Mouse (Mus musculus) forebrain, embryonic 14.5 days (tissue): ENCODE measurements around the gene Hoxd13. TPM values are rescaled to one million over a fixed set of nuclear protein-coding genes. Genes with fewer than 3 reads are reported as not detected.
A peak's percentile ranks its signal among the peaks of the same experiment; 100 is the strongest.

Source experiments
- ATAC-seq: fragments of 200-750 bp; cut with Nextera tagmentation; 2 replicates; pipeline ENCODE4 v1.8.0; 2017; ENCODE audit warnings: mild to moderate bottlenecking, moderate library complexity
- DNase-seq: peaks from one replicate; pipeline ENCODE4 v3.0.0-alpha.2; 2015; ENCODE audit warnings: low spot score
- H3K27ac ChIP-seq: fragments of 300-500 bp; sonication (generic); 2 replicates; pipeline ENCODE4 v1.5.1; 2014; ENCODE audit warnings: low read depth, mild to moderate bottlenecking, control low read depth, low read length, moderate library complexity
- H3K27me3 ChIP-seq: fragments of 300-500 bp; sonication (generic); replicated peaks from 2 replicates; pipeline ENCODE4 v1.6.1; 2014; ENCODE audit warnings: low read length, control low read depth, mixed read lengths; ENCODE audit not compliant: control insufficient read depth, insufficient read depth
- H3K36me3 ChIP-seq: fragments of 300-500 bp; sonication (generic); 2 replicates; pipeline ENCODE4 v1.6.1; 2014; ENCODE audit warnings: low read length, control low read depth; ENCODE audit not compliant: control insufficient read depth, insufficient read depth
- H3K4me1 ChIP-seq: fragments of 300-500 bp; sonication (generic); 2 replicates; pipeline ENCODE4 v1.6.1; 2014; ENCODE audit warnings: antibody characterized with exemption, low read length, control low read depth; ENCODE audit not compliant: control insufficient read depth, insufficient read depth
- H3K4me2 ChIP-seq: fragments of 300-500 bp; sonication (generic); 2 replicates; pipeline ENCODE4 v1.6.1; 2014; ENCODE audit warnings: mild to moderate bottlenecking, control low read depth, low read length
- H3K4me3 ChIP-seq: fragments of 300-500 bp; sonication (generic); 2 replicates; pipeline ENCODE4 v1.5.1; 2014; ENCODE audit warnings: low read depth, low read length, control low read depth
- H3K9ac ChIP-seq: fragments of 300-500 bp; sonication (generic); 2 replicates; pipeline ENCODE4 v1.6.1; 2014; ENCODE audit warnings: mild to moderate bottlenecking, low read length, control low read depth, moderate library complexity
- H3K9me3 ChIP-seq: fragments of 300-500 bp; sonication (generic); replicated peaks from 2 replicates; pipeline ENCODE4 v1.6.1; 2016; ENCODE audit warnings: low read length, control low read depth, mixed read lengths; ENCODE audit not compliant: control insufficient read depth
- WGBS: fragments of 180-500 bp; shearing (Covaris S2); extraction: QIAGEN DNeasy Blood & Tissue Kit; methylation state at CpG from one replicate; pipeline ENCODE4 v1.1.7; 2014; 5-methylcytosine and 5-hydroxymethylcytosine counted together
- polyA plus RNA-seq: library from polyadenylated mRNA; unstranded; fragments of >200 nt; fragmentation: Nextera tagmentation; extraction: Ambion mirVana; gene quantifications from 2 replicates; pipeline ENCODE4 v1.2.1, GENCODE M21; 2014

The Hoxd13 gene
- polyA plus RNA-seq, 1 experiment from 2014 or later, result not detected

DNA sequence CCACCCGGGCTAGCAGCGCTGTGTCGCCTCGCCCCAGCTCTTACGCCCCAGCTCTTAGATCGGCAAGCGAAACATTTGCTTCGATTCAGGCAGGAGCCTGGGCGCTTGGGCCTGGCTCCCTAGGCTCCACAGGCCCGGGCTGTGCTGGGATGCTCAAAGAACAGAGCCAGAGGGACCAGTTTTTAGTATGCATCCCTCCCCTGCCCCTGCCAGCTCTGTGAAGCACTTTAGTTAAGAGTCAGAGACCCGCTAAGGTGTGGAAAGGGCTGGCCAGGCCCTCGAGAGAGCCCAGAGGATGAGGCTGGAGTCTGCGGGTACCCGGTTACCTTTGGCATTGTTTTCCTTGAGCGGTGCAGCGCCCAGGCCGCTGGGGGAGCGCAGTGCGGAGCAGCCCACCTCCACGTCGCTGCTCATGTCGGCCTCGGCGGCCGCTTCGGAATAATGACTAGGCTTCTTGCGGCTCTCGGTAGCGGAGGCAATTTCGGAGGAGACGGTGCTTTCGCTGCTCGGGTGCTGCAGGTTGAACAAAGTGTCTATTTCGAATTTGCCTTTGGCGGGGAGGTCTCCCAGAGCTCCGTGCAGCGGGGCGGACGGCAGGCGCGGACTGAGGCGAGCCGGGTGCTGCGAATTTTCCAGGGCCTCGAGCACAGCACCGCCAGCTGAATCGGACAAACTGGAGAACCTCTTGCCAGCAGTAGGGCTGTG, 9.3 kb upstream of the Hoxd13 start:
- Histone ChIP-seq H3K4me1 (no peaks in the 10 kb centered on the region; the same call in 1 of the 2 replicates), H3K36me3 (no peaks in the 10 kb centered on the region), H3K9ac (no peak overlapping the region), H3K4me2 (no peak overlapping the region), H3K27me3 (peaks cover 71% of the 10 kb centered on the region), H3K4me3 (no peak overlapping the region), H3K27ac (no peak overlapping the region), H3K9me3 (no peaks in the 10 kb centered on the region)
- WGBS, result under 1% methylated on average over 47 of the region's 47 CpGs
- no peak for DNase-seq
- ATAC-seq, result no peak

DNA sequence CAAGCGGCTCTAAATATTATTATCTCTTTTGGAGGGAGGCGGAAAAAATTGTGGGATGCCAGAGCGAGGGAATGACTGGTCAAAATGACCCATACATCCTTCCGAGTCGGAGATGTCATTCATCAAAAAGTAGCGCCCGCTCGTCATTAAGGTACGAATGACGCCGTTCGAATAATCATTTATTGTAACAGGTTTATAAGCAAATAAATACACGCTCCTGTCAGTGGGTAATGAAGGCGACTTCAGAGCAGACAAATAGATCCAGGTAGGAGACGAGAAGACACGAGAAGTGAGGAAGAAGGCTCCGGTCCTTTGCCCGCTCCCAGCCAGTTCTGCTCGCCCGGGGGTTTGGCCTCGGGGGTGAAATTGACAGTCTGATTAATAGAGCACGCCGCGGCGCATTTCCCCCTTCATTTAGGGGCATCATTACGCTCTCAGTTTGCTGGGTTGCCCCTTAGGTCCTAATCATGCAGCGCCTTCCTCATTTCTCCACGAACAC, 8.6 kb upstream of the Hoxd13 start, which contains the start of gene Evx2:
TSS of gene Evx2 (minus strand) at position 51 of the 499 bp plus-strand sequence.
- no peaks in the 10 kb centered on the region for H3K9me3 ChIP-seq
- H3K9ac ChIP-seq, result no peak within 1 kb of the TSS
- H3K4me1 ChIP-seq, result no peaks in the 10 kb centered on the region; the same call in 1 of the 2 replicates
- H3K27me3 ChIP-seq, result peaks cover 71% of the 10 kb centered on the region
- no peak within 1 kb of the TSS for H3K4me2 ChIP-seq
- WGBS, result 1% methylated on average over 28 of the region's 28 CpGs
- H3K27ac ChIP-seq, result no peak within 1 kb of the TSS
- H3K4me3 ChIP-seq, result no peak within 1 kb of the TSS
- H3K36me3 ChIP-seq, result no peaks in the 10 kb centered on the region
- no peak for ATAC-seq
- DNase-seq, result no peak

DNA sequence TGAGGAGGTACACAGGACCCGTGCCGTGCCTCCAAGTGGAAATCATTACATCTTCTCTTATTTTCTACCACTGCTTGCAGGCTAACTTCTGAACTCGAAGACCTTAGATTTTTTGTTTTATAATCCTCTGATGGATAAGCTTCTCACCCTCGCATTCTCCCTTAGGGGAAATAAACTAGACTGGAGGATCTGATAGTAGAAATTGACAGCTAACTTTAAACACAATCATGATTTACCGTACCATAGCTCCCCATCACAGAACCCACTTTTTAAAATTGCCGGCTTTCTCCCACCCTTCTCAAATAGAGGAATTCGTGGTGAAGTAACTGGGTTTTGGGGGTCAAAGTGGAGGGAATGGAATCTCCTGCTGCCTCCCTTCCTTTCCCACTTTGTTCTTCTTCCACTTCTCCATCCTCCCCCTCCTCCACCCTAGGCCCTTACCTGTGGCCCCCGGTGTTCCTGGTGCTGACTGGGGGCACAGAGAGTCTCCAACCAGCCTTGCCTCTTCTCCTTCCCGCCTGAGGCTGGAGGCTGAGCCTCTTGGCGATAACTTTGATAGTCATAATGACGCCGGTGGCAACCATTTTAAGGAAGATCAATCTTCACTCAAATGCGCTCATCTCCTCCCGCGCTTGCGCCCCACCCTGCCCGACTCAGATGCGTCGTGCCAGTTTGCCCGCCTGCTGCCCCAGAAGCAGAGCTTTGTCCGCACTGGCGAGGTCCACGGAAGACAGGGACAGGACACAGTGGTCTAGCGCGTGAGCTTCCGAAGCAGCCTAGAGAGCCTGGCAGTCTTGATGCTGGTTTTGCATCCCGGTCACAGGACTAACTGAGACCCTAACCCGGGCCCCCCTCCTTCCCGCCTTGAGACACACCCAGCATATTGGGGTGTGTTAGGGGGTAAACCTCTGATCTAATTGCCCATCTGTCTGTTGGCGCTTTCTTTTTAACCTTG, 7.4 kb upstream of the Hoxd13 start:
- H3K27ac ChIP-seq, result no peak overlapping the region
- H3K9me3 ChIP-seq, result no peaks in the 10 kb centered on the region
- no peak overlapping the region for H3K9ac ChIP-seq
- no peak overlapping the region for H3K4me3 ChIP-seq
- DNase-seq (no peak), ATAC-seq (no peak)
- H3K4me2 ChIP-seq, result no peak overlapping the region
- no peaks in the 10 kb centered on the region; the same call in 1 of the 2 replicates for H3K4me1 ChIP-seq
- WGBS, result 2% methylated on average over 30 of the region's 30 CpGs
- H3K36me3 ChIP-seq, result no peaks in the 10 kb centered on the region
- peaks cover 70% of the 10 kb centered on the region for H3K27me3 ChIP-seq

DNA sequence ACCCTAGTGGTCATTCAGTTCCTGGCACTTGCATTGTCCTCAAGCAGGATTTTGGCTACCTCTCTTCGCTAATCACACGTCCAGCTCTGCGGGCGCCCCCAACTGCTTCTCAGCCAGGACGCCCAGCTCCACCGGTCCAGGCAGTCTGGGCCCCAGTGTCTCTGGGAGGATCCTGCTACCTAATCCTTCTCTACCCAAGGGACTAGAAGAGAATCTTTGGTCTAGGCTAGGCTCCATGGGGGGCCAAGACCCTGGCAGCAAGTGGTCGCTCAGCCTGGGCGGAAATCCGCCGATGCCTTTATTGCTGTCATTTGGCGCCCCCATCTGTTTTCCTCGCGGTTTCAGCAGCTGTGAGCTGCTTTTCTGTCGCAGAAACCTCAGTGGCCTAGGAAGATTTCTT, 6.4 kb upstream of the Hoxd13 start:
- H3K36me3 ChIP-seq, result no peaks in the 10 kb centered on the region
- peaks cover 71% of the 10 kb centered on the region for H3K27me3 ChIP-seq
- H3K4me2 ChIP-seq, result no peak overlapping the region; the same call in 1 of the 2 replicates
- DNase-seq (peak; percentile 87), ATAC-seq (peak; percentile 45; the same call in 1 of the 2 replicates)
- no peak overlapping the region for H3K4me3 ChIP-seq
- H3K9me3 ChIP-seq, result no peaks in the 10 kb centered on the region
- no peak overlapping the region for H3K9ac ChIP-seq
- WGBS, result 0% methylated on average over 14 of the region's 14 CpGs
- H3K4me1 ChIP-seq, result no peaks in the 10 kb centered on the region; the same call in 1 of the 2 replicates
- H3K27ac ChIP-seq, result no peak overlapping the region

DNA sequence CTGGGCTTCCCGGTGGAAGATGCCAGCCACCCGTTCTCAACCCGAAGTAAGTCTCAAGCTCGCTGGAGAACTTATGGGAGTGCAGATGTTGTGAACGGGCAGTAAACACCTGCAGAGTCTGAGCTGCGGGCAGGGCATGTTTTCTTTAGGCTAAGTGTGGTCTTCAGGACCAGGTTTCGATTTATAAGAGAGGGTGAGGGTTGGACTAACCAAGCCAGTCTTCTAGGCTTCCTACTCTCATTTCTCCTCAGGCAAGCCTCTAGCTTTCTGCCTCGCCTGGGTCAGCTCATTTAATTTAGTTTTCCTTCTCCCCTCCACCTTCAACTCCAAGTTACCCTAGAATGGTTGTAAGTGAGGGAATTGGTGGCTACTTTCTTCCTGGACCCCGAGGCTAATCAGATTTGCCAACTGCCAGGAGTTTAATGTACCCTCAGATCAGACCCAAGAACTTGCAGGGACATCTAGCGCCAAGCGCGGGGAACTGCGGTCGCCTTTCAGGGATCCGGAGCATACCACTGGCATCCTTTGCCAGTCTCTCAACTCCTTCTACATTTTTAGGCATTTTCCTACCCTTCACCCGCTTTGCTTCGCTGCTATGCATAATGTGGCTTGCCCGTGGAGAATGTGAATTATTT, 4.7 kb upstream of the Hoxd13 start:
- DNase-seq, result peak; percentile 83
- H3K4me1 ChIP-seq, result peaks cover 3% of the 10 kb centered on the region; the same call in 1 of the 2 replicates
- WGBS, result 5% methylated on average over 18 of the region's 18 CpGs
- no peak for ATAC-seq
- no peak overlapping the region for H3K4me3 ChIP-seq
- H3K36me3 ChIP-seq, result no peaks in the 10 kb centered on the region
- no peaks in the 10 kb centered on the region for H3K9me3 ChIP-seq
- no peak overlapping the region for H3K4me2 ChIP-seq
- H3K27me3 ChIP-seq, result peaks cover 81% of the 10 kb centered on the region
- no peak overlapping the region for H3K27ac ChIP-seq
- no peak overlapping the region for H3K9ac ChIP-seq

DNA sequence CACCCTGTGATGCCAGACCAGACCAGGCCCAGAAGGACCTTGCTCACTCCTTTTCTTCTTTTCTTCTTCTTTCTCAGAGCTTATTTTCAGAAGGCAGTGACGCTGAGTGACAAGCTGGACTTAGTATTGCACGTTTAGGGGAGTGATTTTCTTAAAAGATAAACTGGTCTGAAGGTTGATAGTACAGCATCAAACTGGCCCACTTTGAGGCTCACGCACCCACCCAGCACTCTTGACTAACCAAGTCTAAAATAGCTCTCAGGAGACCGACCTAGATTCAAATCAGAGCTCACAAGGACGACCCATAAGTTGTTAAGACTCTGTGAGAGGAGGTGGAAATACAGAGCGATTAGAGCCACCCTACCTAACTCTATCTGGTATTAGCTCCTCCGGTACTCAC, 1.7 kb upstream of the Hoxd13 start:
- DNase-seq, result no peak
- under 1% methylated on average over 7 of the region's 7 CpGs for WGBS

DNA sequence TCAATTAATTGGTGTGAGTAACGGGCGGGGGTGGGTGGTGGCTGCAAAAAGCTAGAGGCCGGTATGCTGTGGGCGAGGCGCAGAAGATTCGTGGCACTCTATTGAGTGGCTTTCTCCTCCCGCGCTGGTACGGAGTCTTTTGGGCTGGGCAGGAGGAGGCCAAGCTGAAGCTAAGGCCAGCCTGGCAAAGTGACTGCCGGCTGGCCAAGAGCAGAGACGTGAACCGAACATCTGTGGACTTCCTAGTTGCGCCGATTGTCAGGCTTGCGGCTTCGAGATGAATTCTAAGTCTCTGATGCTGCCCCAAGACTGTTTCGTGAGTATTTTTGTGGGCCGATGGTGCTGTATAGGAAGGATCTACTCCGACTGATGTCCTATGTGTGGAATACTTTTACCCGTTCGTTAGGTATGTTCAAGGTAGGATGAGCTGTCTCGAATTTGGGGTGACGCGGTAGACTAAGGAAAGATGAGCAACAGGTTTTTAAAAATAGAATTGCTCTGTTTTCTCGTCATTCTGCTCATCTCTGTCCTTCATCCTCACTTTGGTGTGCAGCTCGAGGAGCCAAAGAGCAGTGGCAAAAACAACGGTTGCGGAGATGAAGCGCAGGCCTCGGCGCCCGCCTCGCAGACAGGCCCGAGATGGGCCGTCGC, 794 bp upstream of the Hoxd13 start:
- no peak for DNase-seq
- Histone ChIP-seq H3K4me2 (no peak overlapping the region), H3K4me3 (no peak overlapping the region), H3K9me3 (no peaks in the 10 kb centered on the region), H3K4me1 (0 out of 2 replicates have a peak, but pooled peaks cover 3% of the 10 kb centered on the region), H3K27ac (no peak overlapping the region), H3K36me3 (no peaks in the 10 kb centered on the region), H3K27me3 (peaks cover 94% of the 10 kb centered on the region), H3K9ac (no peak overlapping the region)
- 0 out of 2 replicates have a peak, but pooled peaks have one; percentile 5 for ATAC-seq
- WGBS, result 2% methylated on average over 36 of the region's 36 CpGs

More for the DNA sequence above, 1.7 kb upstream of the Hoxd13 start:
- Histone ChIP-seq H3K9me3 (no peaks in the 10 kb centered on the region), H3K9ac (no peak overlapping the region), H3K27me3 (peaks cover 94% of the 10 kb centered on the region), H3K4me2 (no peak overlapping the region), H3K36me3 (no peaks in the 10 kb centered on the region), H3K4me3 (no peak overlapping the region), H3K27ac (no peak overlapping the region), H3K4me1 (0 out of 2 replicates have a peak, but pooled peaks cover 3% of the 10 kb centered on the region)
- ATAC-seq, result no peak
